Mouse (Mus musculus): ENCODE data around the gene Slc25a13.

Slc25a13 gene

DNA sequence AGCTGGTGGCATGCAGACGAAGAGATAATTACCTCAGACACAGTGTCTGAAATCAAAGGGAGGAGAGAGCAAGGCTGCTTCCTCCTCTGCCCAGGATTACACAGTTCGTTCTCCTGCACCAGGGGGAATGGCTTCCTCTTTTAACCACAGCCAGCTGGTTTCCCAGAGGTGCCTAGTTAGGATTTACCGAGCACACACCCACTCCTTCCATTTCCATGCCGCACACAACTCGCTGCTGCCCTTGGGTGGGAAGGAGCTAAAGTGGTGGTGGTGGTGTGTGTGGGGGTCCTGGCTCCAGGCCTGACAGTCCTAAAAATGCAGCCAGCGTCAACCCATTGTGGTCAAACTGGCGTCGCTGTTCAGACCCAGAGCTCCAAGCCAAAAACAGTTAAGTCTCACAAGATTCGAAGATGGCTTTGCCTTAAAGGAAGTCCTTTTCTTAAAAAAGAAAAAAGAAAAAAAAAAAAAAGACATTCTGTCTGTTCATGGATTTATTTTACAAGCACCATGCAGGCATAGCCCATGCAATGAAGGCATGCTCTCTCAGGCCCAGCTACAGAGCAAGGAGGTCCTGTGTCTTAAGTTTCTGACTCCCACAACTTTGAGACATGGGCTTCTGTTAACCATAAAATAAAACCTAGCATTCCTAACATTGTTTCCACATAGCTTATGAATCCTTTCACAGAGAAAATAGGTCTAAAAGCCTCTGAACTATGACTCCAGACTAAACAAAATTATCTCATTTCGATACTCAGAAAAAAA is 104.0 kb downstream of the Slc25a13 start:
- DNase-seq (ENCODE audit: low spot score in 2 of 2) = no peak

DNA sequence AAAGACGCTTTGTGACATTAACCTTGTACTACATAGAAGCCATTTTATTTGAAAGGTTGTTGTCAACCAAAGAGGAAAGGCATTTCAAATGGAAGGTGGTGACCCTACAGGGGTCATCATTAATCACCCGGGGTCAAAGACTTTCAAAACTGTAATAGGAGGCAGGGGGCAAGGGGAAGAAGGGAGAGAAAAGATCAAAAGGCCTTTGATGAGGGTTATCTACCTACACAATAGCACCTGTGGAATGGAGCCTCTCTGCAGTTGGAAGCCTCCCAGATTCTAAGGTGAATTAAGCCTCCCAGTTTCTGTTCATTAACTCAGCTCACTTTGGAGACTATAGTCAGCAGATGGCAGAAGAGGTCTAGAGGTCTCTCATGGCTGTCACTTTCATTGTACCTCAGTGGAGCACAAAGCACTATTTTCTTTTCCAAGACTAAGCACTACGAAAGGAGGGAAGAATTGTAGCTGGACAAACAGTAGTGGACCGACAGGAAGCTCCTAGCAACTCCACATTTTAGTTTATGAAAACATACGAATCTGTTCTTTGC is 109.5 kb downstream of the Slc25a13 start:
- DNase-seq (ENCODE audit: low spot score in 2 of 2) = no peak

DNA sequence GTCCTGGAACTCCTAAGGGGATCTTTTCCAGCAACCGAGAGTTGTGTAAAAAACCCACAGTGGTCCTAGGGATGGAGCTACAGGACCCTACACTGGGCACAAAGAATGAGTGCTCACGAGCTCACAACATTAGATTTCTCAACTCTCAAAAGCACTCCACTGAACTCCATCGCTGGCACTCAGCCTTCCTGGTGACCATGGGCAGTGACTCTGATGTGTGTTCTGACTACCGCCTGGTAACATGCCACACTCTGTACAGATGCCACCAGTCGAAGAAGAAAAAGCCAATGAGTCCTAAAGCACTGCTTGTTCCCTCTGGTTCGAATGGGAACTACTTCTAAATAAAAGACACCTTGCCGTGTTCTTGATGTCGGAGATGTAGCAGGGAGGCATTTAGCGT is 111.4 kb downstream of the Slc25a13 start:
- DNase-seq (ENCODE audit: low spot score in 2 of 2) = no peak

DNA sequence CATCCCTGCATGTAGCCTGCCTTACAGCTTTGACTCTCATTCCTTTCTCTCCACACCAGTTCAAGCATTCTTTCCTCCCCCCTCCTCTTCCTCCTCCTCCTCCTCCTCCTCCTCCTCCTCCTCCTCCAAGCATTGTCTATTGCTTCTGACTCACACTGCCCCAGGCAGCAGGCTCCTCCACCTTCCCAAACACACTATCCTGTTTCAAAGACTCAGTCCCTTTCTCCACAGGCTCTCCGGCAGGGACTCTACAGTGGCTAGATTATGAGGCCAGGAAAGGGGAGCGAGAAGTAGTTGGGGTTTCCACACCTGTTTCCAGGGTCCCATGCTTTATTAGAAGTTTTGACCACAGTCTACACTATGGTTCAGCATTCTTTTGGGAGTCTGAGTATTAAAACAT is 113.5 kb downstream of the Slc25a13 start:
- DNase-seq (ENCODE audit: low spot score in 2 of 2) = no peak

DNA sequence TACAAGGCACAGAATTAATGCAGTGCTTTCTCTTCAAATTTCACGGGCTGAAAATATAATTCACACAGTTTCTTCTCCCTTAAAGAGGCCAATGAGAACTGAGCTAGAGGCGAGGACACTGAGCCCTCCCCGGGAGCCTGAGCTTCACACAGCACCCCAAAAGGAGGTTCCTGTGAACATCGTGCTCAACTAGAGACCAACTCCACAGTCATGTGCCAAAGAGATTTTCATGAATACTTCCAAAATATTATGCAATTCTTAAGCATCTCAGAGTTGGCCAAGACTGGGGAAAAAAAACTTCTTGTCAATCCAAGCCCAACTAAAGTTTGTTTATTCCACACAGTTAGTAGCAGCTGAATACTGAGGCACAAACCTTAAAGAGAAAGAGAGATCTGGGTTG is 115.4 kb downstream of the Slc25a13 start:
- DNase-seq (ENCODE audit: low spot score in 2 of 2) = no peak

DNA sequence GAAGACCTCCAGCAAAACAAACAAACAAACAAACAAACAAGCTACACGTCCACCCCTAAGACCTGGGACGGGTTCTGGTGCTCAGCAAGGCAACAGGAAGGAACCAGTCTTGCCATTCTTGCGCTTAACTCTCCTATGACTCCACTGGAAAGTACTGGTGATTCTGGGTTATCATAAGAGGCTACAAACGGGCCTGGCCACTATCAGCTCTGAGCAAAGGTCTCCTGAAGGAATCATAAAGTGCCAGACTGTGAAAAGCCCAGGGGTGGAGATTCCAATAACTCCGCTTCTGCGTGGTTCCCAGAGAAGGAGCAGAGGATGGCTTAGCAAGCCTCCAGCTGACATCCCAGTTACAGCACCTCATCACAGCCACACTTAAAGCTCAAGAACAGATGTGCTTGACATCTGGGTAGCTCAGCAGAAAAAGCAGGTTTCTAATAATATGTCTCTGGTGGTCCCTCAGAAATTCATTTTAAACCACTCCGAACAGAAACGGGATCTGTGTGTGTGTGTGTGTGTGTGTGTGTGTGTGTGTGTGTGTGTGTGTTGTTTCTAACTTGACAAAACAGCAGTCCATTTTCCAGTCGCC is 116.0 kb downstream of the Slc25a13 start:
- no peak for DNase-seq (ENCODE audit: low spot score in 2 of 2)

DNA sequence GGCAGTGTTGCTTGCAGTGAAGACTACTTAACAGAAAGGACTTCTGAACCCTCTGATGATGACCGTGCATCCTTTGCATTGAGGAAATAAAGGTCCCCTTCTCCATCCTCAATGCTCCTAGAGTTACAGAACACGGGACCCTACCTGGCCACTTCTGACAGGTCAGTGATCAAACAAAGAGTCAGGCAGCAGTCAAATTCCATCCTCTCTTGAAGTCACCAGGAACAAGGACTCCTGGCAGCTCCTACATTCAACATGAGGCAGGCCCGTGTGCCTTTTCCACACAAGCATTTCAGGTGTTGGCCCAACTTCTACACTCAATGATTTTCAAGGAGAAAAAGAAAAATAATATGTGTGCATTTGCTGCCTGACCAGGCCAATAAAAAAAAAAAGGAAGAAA is 123.0 kb downstream of the Slc25a13 start:
- no peak for DNase-seq (ENCODE audit: low spot score in 2 of 2)

DNA sequence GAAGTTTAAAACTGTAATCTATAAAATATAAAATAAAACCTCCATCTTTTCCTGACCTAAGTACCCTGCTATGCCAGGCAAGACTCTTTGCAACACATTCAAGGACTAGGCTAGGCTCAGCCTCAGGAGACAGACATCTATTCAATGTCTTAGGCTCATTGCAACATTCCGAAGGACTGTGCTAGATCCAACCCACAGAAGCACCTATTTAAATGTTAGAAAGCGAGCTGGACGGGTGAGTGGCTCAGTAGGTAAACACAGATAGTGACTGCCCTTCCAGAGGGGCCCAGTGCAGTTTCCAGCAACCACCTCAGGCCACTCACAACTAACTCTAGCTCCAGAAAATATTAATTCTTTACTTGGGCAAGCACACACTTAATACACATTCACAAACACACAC is 123.5 kb downstream of the Slc25a13 start:
- no peak for DNase-seq (ENCODE audit: low spot score in 2 of 2)

DNA sequence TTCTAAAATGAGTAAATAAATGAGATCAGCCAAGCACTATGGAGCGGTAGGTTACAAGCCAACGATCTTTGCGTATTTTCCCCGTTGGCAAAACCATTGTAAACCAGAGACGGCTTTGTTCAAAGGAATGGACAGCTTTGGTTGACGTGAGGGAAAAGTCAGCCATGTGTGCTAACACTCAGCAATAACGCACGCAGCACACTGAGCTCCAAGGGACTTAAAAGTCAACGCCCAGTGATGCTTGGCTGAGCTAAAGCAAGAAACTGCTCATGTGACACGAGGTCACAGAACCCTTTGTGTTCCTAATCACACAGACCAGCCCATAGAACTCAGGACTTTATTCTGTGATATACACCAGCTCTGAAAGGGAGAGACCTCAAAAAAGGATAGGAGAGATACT is 124.5 kb downstream of the Slc25a13 start:
- no peak for DNase-seq (ENCODE audit: low spot score in 2 of 2)

DNA sequence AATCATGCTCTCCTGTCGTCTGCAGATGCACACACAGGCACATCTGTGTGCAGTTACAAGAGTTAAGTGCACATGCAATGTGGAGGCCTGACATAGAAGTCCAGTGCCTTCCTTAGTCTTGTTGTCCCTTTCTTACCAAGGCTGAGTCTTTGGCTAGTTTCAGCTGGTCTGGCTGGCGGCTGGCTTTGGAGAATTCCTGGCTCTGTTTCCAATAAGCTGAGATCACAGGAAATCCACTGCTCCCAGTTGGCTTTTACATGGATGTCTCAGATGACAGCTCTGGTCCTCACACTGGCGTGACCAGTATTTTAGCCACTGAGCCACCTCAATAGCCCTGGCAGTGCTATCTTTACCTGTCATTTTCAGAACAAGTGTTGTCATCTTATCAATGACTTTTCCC is 126.0 kb downstream of the Slc25a13 start:
- DNase-seq (ENCODE audit: low spot score in 2 of 2) = no peak

DNA sequence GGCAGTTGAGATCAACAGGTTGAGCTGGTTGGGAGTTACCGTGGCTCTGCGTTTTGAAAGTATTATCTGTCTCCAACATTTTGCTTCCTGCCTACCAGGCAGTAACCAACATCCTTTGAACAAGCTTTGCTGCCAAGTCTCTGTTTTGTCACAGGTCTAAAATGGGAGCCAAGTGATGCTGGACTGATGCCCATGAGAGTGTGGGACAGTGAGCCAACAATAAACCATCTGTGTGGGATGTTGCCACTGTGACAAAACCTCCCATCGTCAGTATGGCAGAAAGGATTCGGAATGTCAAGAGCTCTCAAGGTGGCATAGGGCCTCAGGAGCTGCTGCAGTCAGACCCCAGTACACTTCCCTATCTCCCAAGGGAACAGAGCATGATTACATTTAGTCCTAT is 128.8 kb downstream of the Slc25a13 start:
- no peak for DNase-seq (ENCODE audit: low spot score in 2 of 2)

DNA sequence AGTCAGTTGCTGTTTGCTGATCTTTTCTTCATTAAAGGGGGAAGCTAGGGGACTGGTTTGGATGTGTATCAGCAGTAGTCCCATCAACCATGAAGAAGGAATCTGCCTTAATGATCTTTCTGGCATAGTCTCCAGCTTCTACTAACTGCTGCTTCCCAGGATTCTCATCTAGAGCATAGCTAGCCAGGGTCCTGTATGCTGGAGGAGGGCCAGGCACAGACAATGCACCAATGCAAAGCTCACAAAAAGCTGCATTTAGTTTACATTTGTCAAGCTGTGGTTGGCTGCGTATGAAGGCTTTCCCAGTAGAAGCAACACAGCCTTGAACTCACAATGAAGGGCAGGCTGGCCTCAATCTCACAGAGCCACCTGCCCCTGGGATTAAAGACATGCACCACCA is 136.5 kb downstream of the Slc25a13 start:
- DNase-seq (ENCODE audit: low spot score in 2 of 2) = no peak

DNA sequence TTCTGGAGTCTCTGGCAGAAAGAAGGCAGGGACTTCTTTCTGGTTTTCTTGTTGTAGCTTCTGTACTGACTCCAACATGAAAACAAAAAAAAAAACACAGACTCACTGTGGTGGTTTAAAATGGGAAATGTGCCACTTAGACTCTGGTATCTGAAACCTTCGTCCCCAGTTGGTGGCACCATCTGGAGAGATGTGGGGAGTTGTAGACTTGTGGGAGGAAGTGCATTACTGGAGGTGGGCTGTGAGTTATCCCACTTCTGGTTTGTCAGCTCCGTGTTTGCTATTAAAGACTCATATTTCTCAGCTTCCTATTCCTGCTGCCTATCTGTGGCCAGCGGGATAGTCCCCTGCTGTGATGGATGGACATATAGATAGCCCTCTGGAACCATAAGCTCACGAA is 139.7 kb downstream of the Slc25a13 start:
- no peak for DNase-seq (ENCODE audit: low spot score in 2 of 2)

DNA sequence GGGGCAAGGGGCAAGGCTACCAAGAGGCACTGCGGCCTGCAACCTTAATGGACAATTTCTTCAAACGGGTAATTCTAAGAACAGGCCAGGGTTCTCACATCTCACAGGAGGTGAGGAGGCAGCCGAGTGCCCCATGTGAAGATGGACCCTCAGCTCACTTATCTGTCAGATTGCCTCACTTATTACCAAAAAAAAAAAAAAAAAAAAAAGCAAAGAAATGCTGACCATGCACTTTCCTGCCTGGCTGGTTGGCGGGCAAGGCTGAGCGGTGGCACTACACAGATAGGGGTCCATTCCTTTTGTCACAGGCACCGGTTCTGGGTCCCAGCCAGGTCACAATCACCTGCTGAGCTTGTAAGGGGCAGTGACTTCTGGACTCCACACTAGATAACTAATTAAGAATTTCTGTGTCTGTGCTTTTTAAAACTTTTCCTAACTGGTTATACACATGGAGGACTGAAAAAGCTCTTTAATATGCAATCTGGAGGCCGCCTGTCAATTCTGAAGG is 141.0 kb downstream of the Slc25a13 start:
- DNase-seq (ENCODE audit: low spot score in 2 of 2) = no peak

DNA sequence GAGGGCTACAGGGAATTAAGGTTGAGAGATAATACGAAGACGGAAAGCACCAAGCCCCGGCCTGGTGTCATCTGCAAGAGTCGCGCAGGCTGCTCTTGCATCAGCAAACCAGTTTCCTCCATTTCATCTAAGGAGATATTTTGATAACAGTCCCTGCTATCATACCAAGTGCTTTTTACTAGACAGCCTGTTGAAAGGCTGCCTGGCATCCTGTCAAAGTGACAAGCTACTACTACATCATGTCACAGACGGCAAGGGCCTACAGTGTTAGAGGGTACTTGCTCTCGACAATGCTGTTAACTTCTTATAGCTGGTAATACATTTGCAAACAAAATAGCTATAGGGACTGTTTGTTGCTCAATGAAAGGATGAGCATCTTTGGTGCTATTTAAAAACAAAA is 145.9 kb downstream of the Slc25a13 start:
- no peak for DNase-seq (ENCODE audit: low spot score in 2 of 2)

DNA sequence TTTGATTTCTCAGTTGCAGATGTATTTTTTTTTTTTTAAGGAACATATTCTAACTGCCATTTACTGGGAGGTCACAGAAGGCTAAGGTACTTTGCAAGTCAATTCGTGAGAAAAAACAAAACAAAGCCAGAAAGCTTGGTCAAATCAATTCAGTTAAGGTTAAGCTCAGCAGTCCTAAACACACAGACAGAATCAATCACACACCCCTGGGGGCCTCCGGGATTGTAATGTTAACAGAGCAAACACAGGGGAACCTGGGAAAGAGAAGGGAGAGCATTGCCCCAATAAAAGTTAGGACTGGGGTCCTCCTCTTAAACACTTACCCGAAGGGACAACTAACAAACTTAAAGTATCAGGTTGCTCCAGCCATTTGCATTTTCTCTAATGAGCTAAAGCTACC is 147.0 kb downstream of the Slc25a13 start:
- no peak for DNase-seq (ENCODE audit: low spot score in 2 of 2)

DNA sequence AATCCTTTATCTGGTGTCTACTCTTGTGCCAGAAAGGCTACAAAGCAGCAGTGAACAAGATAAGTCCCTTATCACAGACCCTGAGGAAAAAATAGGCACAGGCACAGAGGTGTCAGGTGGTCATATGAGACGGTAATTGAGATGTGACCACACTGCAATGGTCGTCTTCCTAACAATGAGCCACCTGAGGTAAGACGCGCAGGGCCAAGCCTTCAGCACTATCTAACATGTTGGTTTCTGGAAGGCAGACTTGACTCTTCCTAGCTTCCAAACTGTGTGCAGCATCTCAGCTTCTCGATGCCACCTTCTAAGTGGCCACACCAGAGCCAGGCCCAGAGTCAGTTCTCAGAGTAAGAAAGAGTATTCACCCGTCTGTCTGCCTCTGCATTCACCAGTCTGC is 149.8 kb downstream of the Slc25a13 start:
- no peak for DNase-seq (ENCODE audit: low spot score in 2 of 2)

DNA sequence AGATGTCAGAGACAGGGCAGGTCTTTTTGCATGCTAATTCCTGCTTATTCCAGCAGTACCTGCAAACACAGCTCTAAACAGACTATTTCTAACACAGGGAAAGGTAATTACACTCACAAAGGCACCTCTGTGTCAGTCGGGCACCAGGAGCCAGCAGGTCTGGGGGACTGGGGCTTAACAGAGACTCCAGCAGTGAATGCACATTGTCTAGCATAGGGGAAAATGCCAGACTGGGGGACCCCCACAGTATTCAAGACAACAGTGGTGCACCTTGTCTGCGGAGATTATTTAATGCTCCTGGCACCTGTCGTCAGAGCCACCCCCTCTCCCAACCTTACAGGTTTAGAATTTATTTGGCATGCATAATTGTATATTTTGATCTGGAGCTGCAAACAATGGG is 158.4 kb downstream of the Slc25a13 start:
- no peak for DNase-seq (ENCODE audit: low spot score in 2 of 2)

DNA sequence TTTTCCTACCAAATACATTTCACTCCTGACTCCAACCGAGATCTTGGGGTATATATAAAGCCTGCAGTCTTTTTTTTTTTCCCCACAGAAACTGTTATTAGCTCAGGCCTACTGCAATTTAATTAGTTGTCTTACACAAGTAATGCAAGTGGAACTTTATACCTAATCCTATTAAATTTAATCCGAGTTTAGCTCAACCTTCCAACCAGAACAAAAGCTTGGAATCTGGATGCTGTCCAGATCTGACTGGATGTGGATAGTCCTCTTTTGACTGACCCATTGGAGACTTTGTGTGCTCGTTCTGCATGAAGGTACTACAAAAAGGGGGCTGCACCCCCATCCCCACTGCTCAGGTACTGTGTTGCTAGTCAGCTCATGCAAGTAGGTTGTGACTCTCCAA is 163.0 kb downstream of the Slc25a13 start:
- no peak for DNase-seq (ENCODE audit: low spot score in 2 of 2)

DNA sequence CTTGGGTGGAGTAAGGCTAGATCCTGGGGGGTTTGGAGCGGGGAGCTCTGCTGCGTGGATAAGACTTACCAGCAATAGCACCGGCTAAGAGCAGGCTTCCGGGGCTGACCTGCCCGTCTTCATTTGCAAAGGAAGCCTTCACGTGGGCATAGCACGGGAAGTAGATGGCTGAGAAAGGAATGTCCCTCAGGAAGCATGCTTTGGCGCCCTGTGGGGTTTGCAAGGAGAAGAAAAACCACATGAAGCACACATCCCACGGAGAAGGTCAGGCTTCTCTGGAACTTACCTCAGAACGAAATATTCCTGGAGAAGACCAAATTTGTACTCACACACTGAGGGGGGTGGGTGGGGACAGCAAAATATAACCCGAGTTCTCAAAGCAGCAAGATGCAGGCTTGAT is 164.3 kb downstream of the Slc25a13 start:
- no peak for DNase-seq (ENCODE audit: low spot score in 2 of 2)

DNA sequence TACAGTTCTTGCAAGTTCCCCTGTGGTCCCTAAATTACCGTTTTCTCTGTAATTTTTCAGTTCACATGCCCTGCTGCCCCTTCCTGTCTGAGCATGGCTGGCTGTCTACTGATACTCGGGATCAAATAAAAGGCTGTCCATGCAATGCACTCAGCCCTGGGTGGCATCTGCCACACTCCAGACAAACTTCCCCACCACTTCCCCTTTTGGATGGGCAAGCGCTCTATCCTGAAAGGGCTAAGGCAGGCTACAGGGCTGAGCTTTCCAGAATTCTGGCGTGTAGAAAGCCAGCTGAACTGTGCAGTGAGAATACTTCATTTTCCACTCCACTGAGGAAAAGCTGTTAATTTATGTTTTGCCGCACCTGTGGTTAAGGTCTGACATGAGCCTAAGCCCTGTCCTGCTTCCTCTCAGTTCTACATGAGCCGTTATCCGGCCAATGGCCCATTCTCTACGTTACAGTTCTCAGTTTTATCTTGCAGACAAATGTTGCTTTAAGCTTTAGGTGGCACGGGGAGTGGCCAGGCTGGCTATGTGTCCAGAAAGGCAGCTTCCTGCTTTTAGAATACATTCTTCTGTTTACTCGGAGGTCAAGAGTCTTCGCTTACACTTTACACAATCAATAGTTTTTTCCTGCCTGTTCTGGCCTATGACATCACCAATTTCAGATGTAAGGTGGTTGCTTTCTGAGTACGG is 170.1 kb downstream of the Slc25a13 start:
- no peak for DNase-seq (ENCODE audit: low spot score in 2 of 2)

DNA sequence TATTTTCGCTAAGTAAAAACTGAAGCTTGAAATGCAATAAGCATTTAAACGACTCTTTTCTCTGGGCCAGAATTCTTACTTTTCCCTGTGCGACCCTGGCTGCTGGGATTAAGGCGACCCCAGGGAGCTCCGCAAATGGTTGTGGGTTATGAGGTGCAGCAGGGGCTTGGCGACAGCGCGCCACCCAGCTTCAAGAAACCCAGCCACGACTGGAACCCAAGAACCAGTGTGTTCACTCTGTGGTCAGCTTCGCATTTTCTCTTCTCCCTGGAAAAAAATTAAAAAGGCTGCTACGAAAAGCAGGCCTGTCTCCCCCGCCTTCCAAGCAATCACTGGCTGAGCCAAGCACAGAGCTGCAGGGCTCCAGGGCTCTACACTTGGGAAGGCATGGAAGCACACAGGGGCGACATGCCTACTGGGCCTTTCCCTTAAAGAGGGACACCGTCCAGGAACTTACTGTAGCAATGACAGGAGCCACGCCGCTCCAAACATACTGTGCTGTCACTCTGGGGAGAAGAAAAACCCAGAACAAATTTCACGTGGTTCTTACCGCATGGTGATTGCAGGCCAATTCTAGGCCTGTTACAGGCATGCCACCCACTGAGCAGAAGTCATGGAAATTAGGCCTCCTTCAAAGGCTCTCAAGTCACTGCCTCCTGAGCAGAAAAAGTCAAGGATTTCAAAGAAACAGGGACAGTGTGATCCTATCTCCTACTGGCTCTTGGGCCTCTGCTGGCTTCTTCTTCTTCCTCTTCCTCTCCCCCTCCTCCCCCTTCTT is 178.0 kb downstream of the Slc25a13 start:
- DNase-seq (ENCODE audit: low spot score in 2 of 2) = no peak

Data from urinary bladder, postnatal 4 days (tissue).